13 mouse cellular contexts compared by ENCODE assay signal in the genomic region with DNA sequence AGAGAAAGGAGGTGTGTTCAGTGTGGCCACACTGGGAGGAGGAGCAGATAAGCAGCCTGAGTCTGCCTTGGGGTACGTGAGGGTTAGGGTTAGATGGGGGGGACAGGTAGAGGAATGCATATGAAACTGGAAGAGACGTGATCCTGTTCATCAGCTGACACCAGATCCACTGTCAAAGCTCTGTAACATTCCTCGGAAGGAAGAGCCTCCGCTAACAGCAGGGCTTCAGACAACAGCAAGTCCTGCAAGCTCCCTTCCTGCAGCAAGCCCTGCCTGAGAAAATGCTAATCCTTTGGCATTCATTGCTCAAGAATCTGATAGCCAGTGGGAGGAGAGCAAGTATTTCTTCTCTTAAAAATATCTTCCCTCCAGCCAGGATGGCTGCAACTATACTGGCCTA. TPM values are rescaled to one million over a fixed set of nuclear protein-coding genes. Genes with fewer than 3 reads are reported as not detected.
DNase-seq lines count a peak whose midpoint lies in the region; ATAC-seq and TF ChIP-seq lines count a peak whose summit lies in the region.
"Had no signal": no experiment of that assay in that cellular context is flagged by ENCODE, and none has a peak within 500 bp of the region (broad histone marks: within the 10 kb centered on the region; RNA-seq: fewer than 3 reads in every experiment).

No protein-coding gene starts in this region.

- H3K9me3 ChIP-seq in kidney, embryonic 15.5 days (replicated peaks), result no peaks in the 10 kb centered on the region
- no peaks in the 10 kb centered on the region for H3K9me3 ChIP-seq in hindbrain, embryonic 12.5 days (replicated peaks)
- H3K9me3 ChIP-seq in midbrain, embryonic 15.5 days, result no peaks in the 10 kb centered on the region

- DNase-seq in kidney, adult 2 months, result no peak
- peak; percentile 49 for DNase-seq in embryo, embryonic 11 days
- no peak for DNase-seq in ovary, postnatal 36 days (ENCODE audit: low spot score)
- no peak for DNase-seq in frontal cortex, postnatal 14 days (ENCODE audit: low spot score in 2 of 2)
- DNase-seq: adrenal gland, adult 8-10 months had no signal

- H3K4me1 ChIP-seq in kidney, embryonic 15.5 days, result peaks cover 7% of the 10 kb centered on the region
- no peaks in the 10 kb centered on the region for H3K4me1 ChIP-seq in kidney, adult 2 months (ENCODE audit: control insufficient read depth, insufficient read depth, low read length)
- H3K4me1 ChIP-seq in hindbrain, embryonic 12.5 days, result peaks cover 12% of the 10 kb centered on the region
- H3K4me1 ChIP-seq in midbrain, embryonic 15.5 days, result peaks cover 17% of the 10 kb centered on the region

- 0 out of 2 replicates have a peak, but pooled peaks have one; percentile 33 for ATAC-seq in kidney, embryonic 15.5 days (replicated peaks; ENCODE audit: low FRiP score)
- no peak for ATAC-seq in hindbrain, embryonic 12.5 days (ENCODE audit: low FRiP score)
- no peak; the same call in 1 of the 2 replicates for ATAC-seq in midbrain, embryonic 15.5 days (replicated peaks)
- no peak for ATAC-seq in granulocyte monocyte progenitor cell, adult 5-6 weeks (replicated peaks; ENCODE audit: poor library complexity, severe bottlenecking)

- no peak for TF ChIP-seq POLR2A in kidney, adult 2 months (IDR thresholded peaks at IDR 0.05; ENCODE audit: low read depth, low read length)

- H3K27me3 ChIP-seq in kidney, embryonic 15.5 days, result no peaks in the 10 kb centered on the region
- no peaks in the 10 kb centered on the region for H3K27me3 ChIP-seq in kidney, adult 2 months (replicated peaks; ENCODE audit: control insufficient read depth, insufficient read depth, low read length)
- no peaks in the 10 kb centered on the region for H3K27me3 ChIP-seq in hindbrain, embryonic 12.5 days
- H3K27me3 ChIP-seq in midbrain, embryonic 15.5 days (replicated peaks), result no peaks in the 10 kb centered on the region

- 10% methylated on average over 4 of the region's 4 CpGs for WGBS in kidney, embryonic 15.5 days
- 21% methylated on average over 4 of the region's 4 CpGs for WGBS in kidney, adult 2 months
- WGBS in hindbrain, embryonic 12.5 days, result 2% methylated on average over 4 of the region's 4 CpGs
- WGBS in midbrain, embryonic 15.5 days, result 0% methylated on average over 4 of the region's 4 CpGs

- no peak overlapping the region for H3K4me3 ChIP-seq in kidney, embryonic 15.5 days (replicated peaks)
- no peak overlapping the region for H3K4me3 ChIP-seq in kidney, adult 2 months (ENCODE audit: insufficient read depth, low read depth, low read length)
- no peak overlapping the region for H3K4me3 ChIP-seq in hindbrain, embryonic 12.5 days
- H3K4me3 ChIP-seq in midbrain, embryonic 15.5 days, result no peak overlapping the region
- H3K4me3 ChIP-seq: myocyte had no signal

- H3K27ac ChIP-seq in kidney, embryonic 15.5 days, result peak overlapping the region; percentile 32; the same call in 1 of the 2 replicates
- no peak overlapping the region for H3K27ac ChIP-seq in kidney, adult 2 months (ENCODE audit: insufficient read depth, low read depth, low read length)
- H3K27ac ChIP-seq in hindbrain, embryonic 12.5 days, result no peak overlapping the region
- no peak overlapping the region for H3K27ac ChIP-seq in midbrain, embryonic 15.5 days

- no peaks in the 10 kb centered on the region for H3K36me3 ChIP-seq in kidney, embryonic 15.5 days
- no peaks in the 10 kb centered on the region for H3K36me3 ChIP-seq in kidney, adult 2 months (ENCODE audit: control insufficient read depth, insufficient read depth, low read length)
- no peaks in the 10 kb centered on the region for H3K36me3 ChIP-seq in hindbrain, embryonic 12.5 days
- no peaks in the 10 kb centered on the region for H3K36me3 ChIP-seq in midbrain, embryonic 15.5 days (replicated peaks)

- peak overlapping the region; percentile 37 for H3K4me2 ChIP-seq in kidney, embryonic 15.5 days
- H3K4me2 ChIP-seq in hindbrain, embryonic 12.5 days (replicated peaks), result peak overlapping the region; percentile 17; the same call in 1 of the 2 replicates
- H3K4me2 ChIP-seq in midbrain, embryonic 15.5 days, result 0 out of 2 replicates have a peak overlapping the region, but pooled peaks have one; percentile 4

- no peak for TF ChIP-seq CTCF in kidney, adult 2 months (conservative IDR thresholded peaks at IDR 0.05; ENCODE audit: insufficient read depth, insufficient read length, low read depth, low read length)

- H3K9ac ChIP-seq in kidney, embryonic 15.5 days, result no peak overlapping the region
- H3K9ac ChIP-seq in hindbrain, embryonic 12.5 days, result no peak overlapping the region
- no peak overlapping the region for H3K9ac ChIP-seq in midbrain, embryonic 15.5 days

RNA-seq across cellular contexts. Expression of gene Insl5, which starts 13.2 kb away (rescaled TPM):
- 0.23 and 0.72 TPM in 2 replicates for polyA plus RNA-seq in kidney, embryonic 15.5 days (2015; fragmentation: Nextera tagmentation; extraction: Ambion mirVana)
- polyA plus RNA-seq in kidney, adult 2 months (2012; rRNA removed), result 0.75 TPM in 1 of 2 replicates, not detected in the other
- polyA plus RNA-seq in hindbrain, embryonic 12.5 days (2016; fragmentation: Nextera tagmentation; extraction: Ambion mirVana), result 0.32 and 0.63 TPM in 2 replicates
- 0.30 and 0.52 TPM in 2 replicates for polyA plus RNA-seq in midbrain, embryonic 15.5 days (2015; fragmentation: Nextera tagmentation; extraction: Ambion mirVana)
- total RNA-seq in granulocyte monocyte progenitor cell, adult 5-6 weeks (2014; fragmentation: Nextera tagmentation), result not detected in 2 replicates
- total RNA-seq in granulocyte monocyte progenitor cell, adult 5-6 weeks (2017), result not detected in 2 replicates
- total RNA-seq: adrenal gland, adult 8-10 months; liver, adult 2 months had no signal
- polyA plus RNA-seq: gonadal fat pad, adult 2 months; liver, adult 2 months; myocyte; small intestine, adult 2 months had no signal

RNA-seq across cellular contexts. Expression of gene Tctex1d1, which starts 35.1 kb away (rescaled TPM):
- polyA plus RNA-seq in kidney, embryonic 15.5 days (2015; fragmentation: Nextera tagmentation; extraction: Ambion mirVana), result 0.81 and 1.0 TPM in 2 replicates
- 0.23 TPM in 1 of 2 replicates, not detected in the other for polyA plus RNA-seq in kidney, adult 2 months (2012; rRNA removed)
- 3.6 and 4.5 TPM in 2 replicates for polyA plus RNA-seq in hindbrain, embryonic 12.5 days (2016; fragmentation: Nextera tagmentation; extraction: Ambion mirVana)
- polyA plus RNA-seq in midbrain, embryonic 15.5 days (2015; fragmentation: Nextera tagmentation; extraction: Ambion mirVana), result 1.3 and 1.5 TPM in 2 replicates
- 9.4 and 25.4 TPM in 2 replicates for total RNA-seq in granulocyte monocyte progenitor cell, adult 5-6 weeks (2014; fragmentation: Nextera tagmentation)
- 22.0 and 28.2 TPM in 2 replicates for total RNA-seq in granulocyte monocyte progenitor cell, adult 5-6 weeks (2017)
- total RNA-seq: adrenal gland, adult 8-10 months; liver, adult 2 months had no signal
- polyA plus RNA-seq: liver, adult 2 months; myocyte; small intestine, adult 2 months had no signal
